Mouse (Mus musculus): ENCODE results near the gene Slc5a5. TPM values are rescaled to one million over a fixed set of nuclear protein-coding genes. Genes with fewer than 3 reads are reported as not detected.

Slc5a5 gene
- total RNA-seq, 2 experiments from 2014 or later = 0.11 TPM; not detected in 1

GRCm38 (mm10) chr8:70852595-70853231 lies 39.8 kb downstream of the Slc5a5 start:
- DNase-seq = no peak

GRCm38 (mm10) chr8:70851837-70852236 lies 40.7 kb downstream of the Slc5a5 start:
- no peak for DNase-seq

- DNase-seq = no peak
Observed at GRCm38 (mm10) chr8:70850947-70851346, 41.6 kb downstream of the Slc5a5 start.

GRCm38 (mm10) chr8:70850132-70850845 lies 42.3 kb downstream of the Slc5a5 start:
- no peak for DNase-seq

GRCm38 (mm10) chr8:70849333-70849990 lies 43.1 kb downstream of the Slc5a5 start:
- DNase-seq = no peak

- DNase-seq = no peak
Observed at GRCm38 (mm10) chr8:70846371-70847154, 46.0 kb downstream of the Slc5a5 start.

- DNase-seq = no peak
Observed at GRCm38 (mm10) chr8:70845108-70845507, 47.4 kb downstream of the Slc5a5 start.

- peak; percentile 96 for DNase-seq
Observed at GRCm38 (mm10) chr8:70844523-70844922, 48.0 kb downstream of the Slc5a5 start.

GRCm38 (mm10) chr8:70843941-70844340 lies 48.6 kb downstream of the Slc5a5 start:
- DNase-seq = no peak

GRCm38 (mm10) chr8:70843214-70843773 lies 49.3 kb downstream of the Slc5a5 start:
- no peak for DNase-seq

- DNase-seq = no peak
Observed at GRCm38 (mm10) chr8:70842484-70842883, 50.1 kb downstream of the Slc5a5 start.

- peak; percentile 95 for DNase-seq
Observed at GRCm38 (mm10) chr8:70841147-70842072, 51.1 kb downstream of the Slc5a5 start.

- no peak for DNase-seq
Observed at GRCm38 (mm10) chr8:70840590-70840989, 52.0 kb downstream of the Slc5a5 start.

GRCm38 (mm10) chr8:70839408-70840351 lies 52.9 kb downstream of the Slc5a5 start, which contains the start of gene Arrdc2:
Gene Arrdc2, minus strand, starts transcription at chr8:70839720.
- peak; percentile 99 for DNase-seq

- no peak for DNase-seq
Observed at GRCm38 (mm10) chr8:70838654-70839407, 53.7 kb downstream of the Slc5a5 start.

- DNase-seq = no peak
Observed at GRCm38 (mm10) chr8:70836666-70837065, 55.9 kb downstream of the Slc5a5 start.

- DNase-seq = no peak
Observed at GRCm38 (mm10) chr8:70834071-70834470, 58.5 kb downstream of the Slc5a5 start.

GRCm38 (mm10) chr8:70833520-70833919 lies 59.0 kb downstream of the Slc5a5 start:
- peak; percentile 91 for DNase-seq

GRCm38 (mm10) chr8:70833018-70833482 lies 59.5 kb downstream of the Slc5a5 start:
- DNase-seq = peak; percentile 41
